Mouse (Mus musculus) naive thymus-derived CD4-positive, alpha-beta T cell, adult 5 months (primary cell): ENCODE measurements around the gene Snrpb2. TPM values are rescaled to one million over a fixed set of nuclear protein-coding genes. Genes with fewer than 3 reads are reported as not detected.

Source experiments
- polyA plus RNA-seq: library from polyadenylated mRNA; unstranded; fragments of 100-300 nt; shearing (Covaris generic); gene quantifications from one replicate; pipeline ENCODE4 v1.2.1, GENCODE M21; 2017

Snrpb2 gene
- polyA plus RNA-seq, result 47.9 TPM

DNA sequence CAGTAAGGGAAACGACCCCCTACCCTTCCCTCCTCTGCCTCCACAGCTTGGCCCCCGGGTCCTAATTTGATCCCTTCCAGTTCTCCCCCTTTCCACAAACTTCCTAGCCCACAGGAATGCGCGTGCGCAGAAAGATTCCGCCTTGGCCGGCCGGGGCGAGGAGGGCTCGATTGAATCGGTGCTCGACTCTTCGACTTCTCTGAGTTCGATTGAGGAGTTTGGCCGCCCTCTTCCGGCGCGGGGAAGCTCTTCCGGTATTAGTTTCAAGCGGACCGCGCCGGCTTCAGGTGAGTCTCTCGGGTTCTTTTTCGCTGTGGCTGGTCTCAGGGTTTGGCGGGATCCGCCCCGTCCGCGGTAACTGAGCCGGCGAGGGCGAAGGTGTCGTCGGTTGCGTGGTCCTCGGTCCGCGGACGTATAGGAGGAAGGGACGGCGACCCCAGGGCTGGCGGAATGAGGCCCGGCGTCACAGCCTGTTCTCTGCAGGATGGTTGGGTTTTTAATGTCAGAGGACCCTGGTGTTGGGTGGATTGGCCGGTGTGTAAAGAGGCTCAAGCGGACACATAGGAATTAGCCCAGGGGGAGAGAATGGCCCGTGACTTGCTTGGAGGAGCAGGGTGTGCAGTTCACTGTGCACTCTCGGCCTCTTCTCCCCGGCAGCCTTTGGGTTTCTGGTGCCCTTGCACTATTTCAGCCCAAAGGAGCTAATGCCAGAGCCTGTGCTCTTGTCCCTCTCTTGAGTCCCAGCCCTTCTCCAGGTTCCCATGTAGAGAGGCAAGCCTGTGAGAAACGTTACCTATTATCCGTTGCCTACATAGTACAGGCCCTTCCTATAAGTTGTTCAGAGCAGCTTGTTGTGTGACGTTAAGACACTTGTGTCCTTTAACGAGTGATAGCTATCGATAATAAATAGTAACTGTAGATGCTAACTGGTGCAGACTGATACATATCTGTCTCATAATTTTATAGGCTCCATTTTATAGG, at the start of gene Snrpb2:
TSS of gene Snrpb2 (plus strand) at position 228 of the 981 bp plus-strand sequence.

DNA sequence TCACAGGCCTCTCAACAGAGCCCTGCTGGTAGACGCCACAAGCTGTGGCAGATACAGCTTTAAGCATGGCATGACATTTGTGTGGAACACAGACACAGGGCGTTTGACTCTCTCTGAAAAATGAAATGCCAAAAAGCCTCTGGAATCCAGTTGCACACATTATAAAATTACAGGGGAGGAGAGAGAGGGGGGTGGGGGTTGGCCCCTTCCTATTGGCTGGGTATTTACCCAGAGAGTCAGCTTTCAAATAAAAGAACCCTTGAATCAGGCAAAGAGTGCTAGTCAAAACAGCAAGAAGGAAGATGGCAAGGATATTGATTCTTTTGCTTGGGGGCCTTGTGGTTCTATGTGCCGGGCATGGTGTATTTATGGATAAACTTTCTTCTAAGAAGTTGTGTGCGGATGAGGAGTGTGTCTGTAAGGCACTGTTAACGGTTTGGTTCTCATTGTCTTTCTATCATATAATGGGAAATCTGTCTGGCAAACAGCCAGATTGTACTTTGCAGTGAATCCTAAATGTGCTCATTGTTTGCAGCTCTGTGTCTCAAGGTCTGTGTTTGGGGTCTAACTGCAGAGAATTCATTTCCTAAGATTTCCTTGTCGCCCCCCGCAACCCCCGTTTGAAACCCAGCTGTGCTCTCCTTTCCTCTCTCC, 15.5 kb downstream of the Snrpb2 start, which contains the start of gene Otor:
TSS of gene Otor (plus strand) at position 276 of the 654 bp plus-strand sequence.

Other genes starting within 250 kb of the Snrpb2 start
- gene Kif16b, start 161.5 kb upstream of the Snrpb2 start, polyA plus RNA-seq, result 26.6 TPM
- gene Otor, start 15.4 kb downstream of the Snrpb2 start, polyA plus RNA-seq, result not detected